Mouse (Mus musculus): ENCODE results near the gene 1700019D03Rik. TPM values are rescaled to one million over a fixed set of nuclear protein-coding genes. Genes with fewer than 3 reads are reported as not detected.

1700019D03Rik gene
- polyA plus RNA-seq, 1 experiment: 2.9 TPM

GRCm38 (mm10) chr1:52973198-52973597 is 46.8 kb downstream of the 1700019D03Rik start:
- Histone ChIP-seq H3K4me1 (ENCODE audit: control insufficient read depth, insufficient read depth, insufficient read length, low read length) (no peaks in the 10 kb centered on the region), H3K27ac (replicated peaks; ENCODE audit: low read depth, low read length) (no peak overlapping the region), H3K4me3 (ENCODE audit: insufficient read depth, low read depth, low read length) (no peak overlapping the region)

GRCm38 (mm10) chr1:52971881-52972503 is 48.0 kb downstream of the 1700019D03Rik start:
- Histone ChIP-seq H3K27ac (replicated peaks; ENCODE audit: low read depth, low read length) (no peak overlapping the region), H3K4me1 (ENCODE audit: control insufficient read depth, insufficient read depth, insufficient read length, low read length) (no peaks in the 10 kb centered on the region), H3K4me3 (ENCODE audit: insufficient read depth, low read depth, low read length) (no peak overlapping the region)

DNA sequence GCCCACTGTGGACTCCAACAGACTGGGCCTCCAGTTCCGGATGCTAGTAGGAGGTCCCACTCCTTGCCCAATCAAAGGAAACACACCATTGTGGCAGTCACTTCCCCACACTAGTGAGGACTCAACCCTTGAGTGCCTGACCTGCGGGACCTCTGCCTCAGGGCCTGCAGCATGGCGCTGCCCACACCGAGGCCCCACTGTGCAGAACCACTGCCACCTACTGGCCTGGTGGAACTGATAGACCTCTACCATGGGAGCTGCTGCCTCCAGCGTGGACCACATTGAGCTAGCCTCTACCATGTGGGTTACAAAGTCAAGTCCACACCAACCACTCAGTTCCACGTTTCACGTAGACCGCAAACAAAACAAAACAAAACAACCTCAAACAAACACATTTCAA is 55.4 kb downstream of the 1700019D03Rik start:
- no peak overlapping the region for H3K4me3 ChIP-seq (ENCODE audit: insufficient read depth, low read depth, low read length)
- no peak overlapping the region for H3K27ac ChIP-seq (replicated peaks; ENCODE audit: low read depth, low read length)

DNA sequence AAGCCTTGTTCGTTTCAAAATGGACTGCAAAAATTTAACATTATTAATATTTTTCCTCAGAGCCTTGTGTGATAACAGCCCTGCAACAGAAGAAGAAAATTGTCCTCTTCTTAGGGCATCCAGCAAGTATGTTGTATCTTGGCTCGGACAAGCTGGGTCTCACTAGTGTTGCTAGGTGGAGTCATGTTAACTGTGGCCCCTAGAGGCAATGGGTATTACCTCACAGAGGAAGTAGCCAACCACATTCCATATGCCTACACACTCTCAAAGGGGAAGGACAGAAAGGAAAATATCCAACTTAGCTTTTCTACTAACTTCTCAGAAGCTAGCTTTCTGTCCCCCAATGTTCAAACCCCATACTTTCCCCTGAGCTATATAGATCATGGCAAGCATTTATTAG is 56.9 kb downstream of the 1700019D03Rik start:
- H3K4me1 ChIP-seq (ENCODE audit: control insufficient read depth, insufficient read depth, insufficient read length, low read length): no peaks in the 10 kb centered on the region
- H3K27ac ChIP-seq (replicated peaks; ENCODE audit: low read depth, low read length): no peak overlapping the region
- no peak overlapping the region for H3K4me3 ChIP-seq (ENCODE audit: insufficient read depth, low read depth, low read length)

More for the DNA sequence above, 55.4 kb downstream of the 1700019D03Rik start:
- H3K4me1 ChIP-seq (ENCODE audit: control insufficient read depth, insufficient read depth, insufficient read length, low read length): no peaks in the 10 kb centered on the region

DNA sequence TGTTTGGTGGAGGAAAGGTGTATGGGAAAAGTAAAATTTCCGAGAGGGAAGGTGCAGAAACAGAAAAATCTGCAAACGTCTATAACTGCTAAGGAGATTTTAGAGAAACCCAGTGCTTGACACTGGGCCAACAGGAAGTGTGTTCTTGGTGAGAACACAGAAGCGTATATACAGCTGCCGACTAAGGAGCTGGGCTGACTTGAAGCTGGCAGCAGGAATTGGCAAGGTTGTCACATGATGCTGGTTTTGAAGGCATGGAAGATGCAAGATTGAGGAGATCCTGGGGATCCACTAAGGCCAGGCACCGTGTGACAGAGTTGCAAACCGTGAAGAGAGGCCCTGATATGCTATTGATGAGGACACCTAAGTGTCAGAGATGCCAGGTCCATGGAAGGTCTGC is 59.8 kb downstream of the 1700019D03Rik start:
- no peak overlapping the region for H3K4me3 ChIP-seq (ENCODE audit: insufficient read depth, low read depth, low read length)
- H3K4me1 ChIP-seq (ENCODE audit: control insufficient read depth, insufficient read depth, insufficient read length, low read length): no peaks in the 10 kb centered on the region
- H3K27ac ChIP-seq (replicated peaks; ENCODE audit: low read depth, low read length): no peak overlapping the region

- H3K4me1 ChIP-seq (ENCODE audit: control insufficient read depth, insufficient read depth, insufficient read length, low read length): no peaks in the 10 kb centered on the region
- H3K4me3 ChIP-seq (ENCODE audit: insufficient read depth, low read depth, low read length): no peak overlapping the region
- H3K27ac ChIP-seq (replicated peaks; ENCODE audit: low read depth, low read length): no peak overlapping the region
These were observed 63.2 kb downstream of the 1700019D03Rik start for GRCm38 (mm10) chr1:52956746-52957145.

DNA sequence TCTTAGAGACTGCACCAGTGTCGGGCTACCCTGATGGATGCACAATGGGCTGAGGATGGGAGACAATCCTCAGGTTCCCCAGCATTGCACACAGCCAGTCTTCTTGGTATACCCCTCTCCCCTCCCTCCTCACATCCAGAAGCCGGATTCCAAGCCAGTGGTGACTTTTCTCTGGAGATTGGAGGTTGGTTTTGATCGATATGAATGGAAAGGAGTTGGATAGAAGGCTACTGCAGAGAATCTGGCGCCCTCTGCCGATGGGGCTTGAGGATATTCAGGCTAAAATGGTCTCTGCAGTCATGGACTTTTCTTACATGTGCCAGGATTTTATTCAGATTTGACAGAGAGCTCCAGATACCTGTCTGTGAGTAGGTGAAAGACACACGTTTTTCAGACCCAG is 64.9 kb downstream of the 1700019D03Rik start:
- Histone ChIP-seq H3K4me1 (ENCODE audit: control insufficient read depth, insufficient read depth, insufficient read length, low read length) (no peaks in the 10 kb centered on the region), H3K27ac (replicated peaks; ENCODE audit: low read depth, low read length) (no peak overlapping the region), H3K4me3 (ENCODE audit: insufficient read depth, low read depth, low read length) (no peak overlapping the region)

DNA sequence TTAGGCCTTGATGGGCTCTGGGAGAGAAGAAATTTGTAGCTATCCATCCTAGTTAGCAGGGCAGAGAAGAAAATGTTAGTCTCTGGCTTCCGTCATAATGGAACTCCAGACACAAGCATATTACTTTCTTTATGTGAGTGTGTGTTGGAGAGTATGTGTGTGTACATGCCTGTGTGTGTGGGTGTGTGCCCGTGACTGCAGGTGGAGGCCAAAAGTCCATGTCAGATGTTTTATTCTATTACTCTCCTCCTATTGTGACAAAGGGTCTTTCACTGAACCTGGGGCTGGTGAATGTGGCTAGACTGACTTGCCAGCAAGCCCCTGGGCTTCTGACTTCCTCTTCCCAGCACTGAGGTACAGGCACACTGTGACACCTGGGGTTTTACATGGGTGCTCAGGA is 65.5 kb downstream of the 1700019D03Rik start:
- H3K4me1 ChIP-seq (ENCODE audit: control insufficient read depth, insufficient read depth, insufficient read length, low read length): no peaks in the 10 kb centered on the region
- no peak overlapping the region for H3K4me3 ChIP-seq (ENCODE audit: insufficient read depth, low read depth, low read length)

GRCm38 (mm10) chr1:52953548-52953947 is 66.4 kb downstream of the 1700019D03Rik start:
- no peak overlapping the region for H3K4me3 ChIP-seq (ENCODE audit: insufficient read depth, low read depth, low read length)

More for the DNA sequence above, 65.5 kb downstream of the 1700019D03Rik start:
- H3K27ac ChIP-seq (replicated peaks; ENCODE audit: low read depth, low read length): no peak overlapping the region

GRCm38 (mm10) chr1:52952551-52953397 is 67.2 kb downstream of the 1700019D03Rik start:
- Histone ChIP-seq H3K27ac (replicated peaks; ENCODE audit: low read depth, low read length) (no peak overlapping the region), H3K4me1 (ENCODE audit: control insufficient read depth, insufficient read depth, insufficient read length, low read length) (no peaks in the 10 kb centered on the region), H3K4me3 (ENCODE audit: insufficient read depth, low read depth, low read length) (peak overlapping the region; percentile 35)

More at GRCm38 (mm10) chr1:52953548-52953947, 66.4 kb downstream of the 1700019D03Rik start:
- no peak overlapping the region for H3K27ac ChIP-seq (replicated peaks; ENCODE audit: low read depth, low read length)
- no peaks in the 10 kb centered on the region for H3K4me1 ChIP-seq (ENCODE audit: control insufficient read depth, insufficient read depth, insufficient read length, low read length)

DNA sequence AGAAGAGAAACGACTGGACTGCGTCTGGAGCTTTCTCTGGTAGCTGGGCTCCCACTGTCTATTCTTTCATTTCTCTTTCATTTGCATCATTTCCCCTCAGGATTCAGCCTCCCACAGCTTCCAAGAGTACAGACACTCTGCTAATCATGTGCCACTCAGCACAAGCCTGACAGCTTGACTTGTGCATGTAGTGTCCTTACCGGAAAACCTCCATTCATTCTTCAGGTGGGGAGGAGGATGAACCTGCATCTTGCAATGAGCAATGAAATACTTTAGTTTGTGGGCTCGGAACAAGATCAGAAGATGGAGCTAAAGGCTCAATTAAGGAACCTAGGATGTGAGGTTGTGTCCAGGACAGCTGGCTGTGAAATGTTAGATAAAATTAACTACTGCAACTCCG is 67.8 kb downstream of the 1700019D03Rik start:
- no peak overlapping the region for H3K27ac ChIP-seq (replicated peaks; ENCODE audit: low read depth, low read length)
- peak overlapping the region; percentile 35 for H3K4me3 ChIP-seq (ENCODE audit: insufficient read depth, low read depth, low read length)
- no peaks in the 10 kb centered on the region for H3K4me1 ChIP-seq (ENCODE audit: control insufficient read depth, insufficient read depth, insufficient read length, low read length)

DNA sequence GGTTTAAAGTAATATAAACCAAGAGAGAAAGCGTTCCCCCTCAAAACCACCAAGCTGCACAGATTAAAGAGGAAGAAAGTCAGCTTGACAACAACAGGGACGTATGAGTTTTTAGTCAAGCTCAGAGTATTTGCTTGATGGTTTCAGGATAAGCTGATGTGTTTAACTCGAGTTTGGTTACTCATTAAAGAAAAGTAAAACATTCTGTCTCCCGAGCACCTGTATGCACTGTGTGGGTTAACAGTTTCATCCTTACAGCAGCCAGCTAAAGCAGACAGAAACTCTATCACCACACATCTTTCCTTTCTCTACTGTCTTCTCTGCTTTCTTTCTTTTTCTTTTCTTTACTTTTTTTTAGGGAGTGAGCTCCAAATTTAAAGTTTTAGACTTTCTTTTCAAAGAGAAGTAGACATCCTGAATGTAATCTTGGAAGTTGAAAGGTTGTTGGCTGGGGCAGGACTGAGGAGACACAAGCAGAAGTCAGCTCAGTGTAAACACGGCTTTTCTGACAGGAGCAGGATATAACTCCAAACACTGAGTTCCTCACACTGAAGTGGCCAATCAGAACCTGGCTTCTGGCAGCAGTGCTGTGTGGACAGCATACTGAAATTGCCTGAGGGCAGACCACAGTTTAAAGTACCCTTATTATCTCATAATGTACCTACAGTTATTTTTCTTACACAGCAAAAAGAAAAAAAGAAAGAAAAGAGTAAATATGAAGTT is 68.7 kb downstream of the 1700019D03Rik start:
- Histone ChIP-seq H3K27ac (replicated peaks; ENCODE audit: low read depth, low read length) (no peak overlapping the region), H3K4me1 (ENCODE audit: control insufficient read depth, insufficient read depth, insufficient read length, low read length) (no peaks in the 10 kb centered on the region), H3K4me3 (ENCODE audit: insufficient read depth, low read depth, low read length) (no peak overlapping the region)

DNA sequence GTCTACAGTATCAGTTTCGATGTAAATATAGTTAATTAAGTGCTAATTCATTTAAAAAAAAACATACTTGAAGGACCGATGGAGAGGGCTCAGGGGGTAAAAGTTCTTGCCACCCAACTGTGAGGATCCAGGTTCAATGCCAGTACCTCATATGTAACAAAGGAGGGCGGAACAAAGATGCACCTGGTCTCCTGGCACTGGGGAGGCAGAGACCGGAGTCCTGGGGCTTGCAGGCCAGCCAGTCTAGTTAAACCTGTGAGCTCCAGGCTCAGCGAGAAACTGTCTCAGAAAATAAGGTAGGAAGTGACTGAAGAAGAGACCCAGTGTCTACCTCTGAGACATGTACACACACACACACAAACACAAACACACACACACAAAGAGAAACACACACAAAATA is 72.1 kb downstream of the 1700019D03Rik start:
- Histone ChIP-seq H3K27ac (replicated peaks; ENCODE audit: low read depth, low read length) (no peak overlapping the region), H3K4me1 (ENCODE audit: control insufficient read depth, insufficient read depth, insufficient read length, low read length) (no peaks in the 10 kb centered on the region), H3K4me3 (ENCODE audit: insufficient read depth, low read depth, low read length) (no peak overlapping the region)

DNA sequence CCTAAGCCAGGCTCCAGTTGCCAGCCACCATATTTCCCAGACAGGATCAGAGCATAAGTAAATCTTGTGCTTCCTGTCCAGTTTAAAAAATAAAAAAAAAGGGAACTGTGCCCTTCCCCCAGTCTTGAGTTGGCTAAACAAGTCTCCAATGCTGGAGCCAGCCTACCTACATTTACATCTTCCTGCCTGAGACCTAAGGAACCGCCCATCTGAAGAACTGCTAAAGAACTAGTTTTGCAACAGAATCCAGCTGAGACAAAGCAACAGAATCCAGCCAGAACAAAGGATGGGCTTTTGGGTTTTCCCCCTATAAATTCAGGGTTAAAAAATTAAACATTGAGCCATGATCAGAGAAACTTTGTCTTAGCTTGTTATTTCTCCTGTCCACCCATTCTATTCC is 81.0 kb downstream of the 1700019D03Rik start:
- H3K27ac ChIP-seq (replicated peaks; ENCODE audit: low read depth, low read length): no peak overlapping the region
- H3K4me3 ChIP-seq (ENCODE audit: insufficient read depth, low read depth, low read length): no peak overlapping the region
- H3K4me1 ChIP-seq (ENCODE audit: control insufficient read depth, insufficient read depth, insufficient read length, low read length): no peaks in the 10 kb centered on the region

DNA sequence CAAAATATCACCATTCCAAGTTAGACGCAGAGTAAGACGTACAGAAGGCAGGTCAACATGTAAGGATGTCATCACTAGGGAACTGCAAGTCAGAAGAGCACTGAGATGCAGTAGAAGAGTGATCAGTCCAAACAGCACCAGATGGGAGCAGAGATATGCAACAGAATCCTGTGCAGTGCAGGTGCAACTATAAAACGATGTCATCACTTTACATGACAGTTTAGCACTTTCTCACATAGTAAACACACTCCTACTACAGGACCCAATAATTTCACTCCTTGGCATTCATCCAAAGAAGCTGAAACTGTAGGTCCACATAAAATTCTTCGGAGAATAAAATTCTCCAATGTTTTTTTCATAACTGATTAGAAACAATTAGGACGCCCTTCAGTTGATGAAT is 85.5 kb downstream of the 1700019D03Rik start:
- Histone ChIP-seq H3K4me1 (ENCODE audit: control insufficient read depth, insufficient read depth, insufficient read length, low read length) (no peaks in the 10 kb centered on the region), H3K4me3 (ENCODE audit: insufficient read depth, low read depth, low read length) (no peak overlapping the region), H3K27ac (replicated peaks; ENCODE audit: low read depth, low read length) (no peak overlapping the region)

All from brown adipose tissue, adult 24 weeks (tissue).